Mouse (Mus musculus) kidney, postnatal 4 days (tissue): ENCODE data around the gene Ttll3.

Experiments
- DNase-seq, 2 experiments: peaks; one replicate each; pipeline ENCODE4 v3.0.0; 2021; ENCODE audit warnings: mixed read lengths in 2 of 2

Ttll3 gene

GRCm38 (mm10) chr6:113388960-113389359, at the start of gene Ttll3:
Gene Ttll3 (plus strand): TSS chr6:113389260.
- no peak for DNase-seq

DNA sequence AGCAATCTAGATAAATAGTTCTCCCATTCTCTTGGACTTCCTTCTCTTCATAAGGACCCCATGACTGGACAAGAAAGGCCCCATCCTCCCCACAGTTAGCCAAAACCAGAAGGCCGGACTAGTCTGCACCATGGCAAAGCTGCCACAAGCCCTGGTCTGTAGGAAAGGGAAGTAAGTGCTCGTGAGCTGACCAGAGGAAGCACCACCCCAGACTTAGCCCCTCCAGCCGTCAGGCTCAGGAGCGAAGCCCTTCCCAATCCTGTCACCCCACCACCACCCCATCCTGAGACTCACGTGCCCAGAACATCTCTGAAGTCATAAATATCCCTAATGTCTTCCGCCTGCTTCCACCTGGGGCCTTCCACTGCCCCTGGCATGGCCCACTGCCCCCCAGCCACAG, 47.5 kb upstream of the Ttll3 start:
- peak in 1 of 2 experiments; percentile 13 for DNase-seq

- DNase-seq: peak; percentile 16 to 35
Observed at GRCm38 (mm10) chr6:113342297-113342696, 46.8 kb upstream of the Ttll3 start.

GRCm38 (mm10) chr6:113343177-113344092, 45.6 kb upstream of the Ttll3 start, which contains the start of gene Camk1:
Gene Camk1 (minus strand): TSS chr6:113343984.
- DNase-seq: peak; percentile 82 to 89

DNA sequence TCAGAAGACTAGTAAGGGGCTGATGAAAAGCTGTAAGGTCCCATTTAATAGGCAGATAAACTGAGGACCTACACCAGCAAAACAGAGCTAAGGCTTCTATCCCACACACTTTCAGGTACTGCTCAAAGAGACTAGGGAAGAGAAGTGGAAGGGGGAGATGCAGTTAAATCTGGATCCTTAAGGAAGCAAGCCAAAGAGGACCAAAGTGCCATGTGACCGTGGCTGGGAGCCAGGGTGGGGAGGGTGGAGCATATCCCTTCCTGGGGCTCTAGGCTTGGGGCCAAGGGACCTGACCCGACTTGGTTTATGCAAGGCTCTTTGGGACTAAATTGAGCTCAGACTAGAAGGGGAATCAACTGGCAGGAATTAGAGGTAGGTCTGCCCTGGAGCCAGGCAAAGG, 44.7 kb upstream of the Ttll3 start:
- peak; percentile 78 to 84 for DNase-seq

- no peak for DNase-seq
Observed at GRCm38 (mm10) chr6:113346897-113347296, 42.2 kb upstream of the Ttll3 start.

DNA sequence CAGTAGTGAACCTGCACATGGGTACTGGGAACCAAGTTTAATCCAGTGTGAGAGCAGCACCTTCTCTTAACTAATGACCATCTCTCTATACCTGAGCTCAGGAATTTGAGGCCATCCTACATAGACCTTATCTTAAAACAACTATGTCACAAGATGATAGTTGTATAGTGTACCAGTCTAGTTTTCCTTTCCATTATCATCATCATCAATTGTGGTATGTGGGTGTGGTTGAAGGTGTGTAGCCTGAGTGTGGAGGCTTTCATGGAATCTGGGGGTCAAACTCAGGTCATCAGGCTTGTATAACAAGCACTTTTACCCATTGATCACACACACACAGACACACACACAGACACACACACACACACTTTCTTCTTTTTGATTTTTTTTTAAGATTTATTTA, 38.5 kb upstream of the Ttll3 start:
- no peak for DNase-seq

GRCm38 (mm10) chr6:113351161-113351560, 37.9 kb upstream of the Ttll3 start:
- DNase-seq: no peak

DNA sequence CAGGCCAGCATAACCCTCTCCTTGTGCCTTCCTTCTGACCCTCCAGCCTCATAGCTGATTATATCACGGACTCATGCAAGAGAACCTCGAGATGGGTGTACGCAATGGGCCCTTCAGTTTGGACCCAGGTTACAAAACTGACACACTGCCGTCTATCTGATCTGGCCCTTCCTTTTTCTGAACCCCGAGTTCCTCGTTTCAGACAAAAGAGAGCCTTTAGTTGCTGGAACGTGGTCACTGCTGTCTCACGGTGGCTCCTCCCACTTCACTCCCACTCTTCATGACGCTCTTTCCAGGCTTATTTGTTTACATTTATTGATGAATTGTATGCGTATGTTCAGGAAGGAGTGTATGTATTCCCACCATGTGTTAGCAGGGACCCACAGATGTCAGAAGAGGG, 37.4 kb upstream of the Ttll3 start:
- no peak for DNase-seq

DNA sequence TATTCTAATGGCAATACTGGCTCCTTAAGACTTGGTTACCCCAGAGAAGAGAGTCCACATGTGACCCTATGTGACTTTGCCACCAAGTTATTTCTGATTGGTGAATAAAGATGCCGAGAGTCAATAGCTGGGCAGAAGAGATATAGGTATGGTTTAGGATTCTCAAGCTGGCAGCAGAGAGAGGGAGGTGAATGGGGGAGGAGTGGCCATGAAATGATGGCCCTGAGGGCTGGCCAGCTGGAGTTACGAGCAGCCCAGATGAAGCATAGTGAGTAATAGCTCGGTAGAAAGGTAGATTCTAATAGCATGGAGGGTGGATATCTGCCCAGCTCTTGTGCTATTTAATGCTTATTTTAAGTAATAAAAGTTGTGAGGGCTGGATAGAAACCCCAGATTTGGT, 36.2 kb upstream of the Ttll3 start:
- no peak for DNase-seq

- DNase-seq: no peak
Observed at GRCm38 (mm10) chr6:113353696-113354095, 35.4 kb upstream of the Ttll3 start.

GRCm38 (mm10) chr6:113361476-113361875, 27.6 kb upstream of the Ttll3 start:
- DNase-seq: no peak

GRCm38 (mm10) chr6:113362241-113362640, 26.8 kb upstream of the Ttll3 start:
- DNase-seq: no peak

GRCm38 (mm10) chr6:113364518-113365135, 24.4 kb upstream of the Ttll3 start:
- DNase-seq: no peak

GRCm38 (mm10) chr6:113366639-113367038, 22.4 kb upstream of the Ttll3 start:
- no peak for DNase-seq

- no peak for DNase-seq
Observed at GRCm38 (mm10) chr6:113367574-113367973, 21.5 kb upstream of the Ttll3 start.

DNA sequence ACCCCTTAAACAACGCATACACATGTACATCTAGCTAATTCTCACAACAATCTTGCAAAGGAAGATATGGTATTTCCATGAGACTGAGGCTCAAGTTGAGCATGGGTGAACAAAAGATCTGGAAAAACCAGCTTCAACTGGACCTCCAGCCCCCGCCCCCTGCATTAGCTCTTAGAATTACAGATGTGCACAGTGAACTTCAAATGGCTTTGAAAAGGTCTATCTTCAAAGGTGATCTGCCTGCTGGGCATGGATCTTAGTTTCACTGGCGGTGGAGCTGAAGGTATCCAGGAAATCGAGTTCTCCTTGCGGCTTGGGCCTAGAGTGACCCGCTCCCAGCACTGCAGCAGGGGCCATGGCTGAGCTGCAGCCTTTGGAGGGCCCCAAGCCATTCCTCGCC, 20.9 kb upstream of the Ttll3 start:
- no peak for DNase-seq

GRCm38 (mm10) chr6:113368577-113368976, 20.5 kb upstream of the Ttll3 start:
- DNase-seq: no peak

DNA sequence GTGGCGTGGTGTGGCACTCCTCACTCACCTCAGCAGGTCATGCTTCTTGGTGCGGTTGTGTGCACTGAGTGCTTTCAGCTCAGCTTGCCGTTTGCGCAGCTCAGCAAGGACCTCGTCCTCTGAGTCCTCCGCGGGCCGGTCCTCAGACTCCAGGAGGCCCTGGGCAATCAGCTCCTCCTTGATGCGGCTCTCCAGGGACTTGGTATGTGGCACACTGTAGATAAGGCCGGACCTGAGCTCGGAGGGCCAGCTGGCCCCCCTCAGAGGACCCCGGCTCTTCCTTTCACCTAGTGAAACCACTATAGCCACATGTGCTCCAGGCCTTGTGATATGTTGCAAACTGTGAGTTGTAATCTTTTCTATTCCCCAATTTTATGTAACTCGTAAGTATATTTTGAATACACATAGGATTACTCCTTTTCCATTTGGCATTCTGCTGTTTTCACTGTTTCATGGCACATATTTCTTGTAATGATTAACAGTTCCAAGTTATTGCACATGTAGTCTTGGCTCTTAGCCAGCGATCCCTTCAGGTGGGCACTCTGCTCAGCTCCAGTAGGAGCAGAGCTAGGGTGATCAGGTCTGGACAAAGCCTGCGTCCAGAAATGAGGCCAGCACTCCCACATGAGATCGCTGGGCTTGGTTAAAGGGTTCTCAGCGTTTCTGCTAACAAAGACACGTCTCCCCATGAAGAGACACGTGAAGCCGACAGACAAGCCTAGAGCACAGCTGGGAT, 18.7 kb upstream of the Ttll3 start:
- peak in 1 of 2 experiments; percentile 39 for DNase-seq

DNA sequence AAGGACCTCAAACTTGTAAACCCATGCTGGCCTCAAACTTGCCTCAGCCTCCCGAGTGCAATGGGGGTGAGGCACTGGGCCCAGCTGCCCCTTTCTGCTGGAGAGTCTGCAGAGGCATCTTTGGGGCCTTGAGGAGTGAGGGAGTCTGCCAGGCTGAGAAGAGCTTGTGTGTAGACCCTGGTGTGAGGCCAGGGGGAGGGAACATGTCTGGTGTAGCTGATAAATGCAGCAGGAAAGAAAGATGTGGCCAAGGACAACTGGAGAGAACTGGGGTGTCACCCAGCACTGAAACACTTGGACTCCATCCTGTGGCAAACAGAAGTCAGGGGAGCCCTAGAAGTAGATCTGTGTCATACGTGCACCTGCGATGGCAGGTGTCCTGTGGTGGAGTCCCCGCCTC, 15.6 kb upstream of the Ttll3 start:
- DNase-seq: no peak

GRCm38 (mm10) chr6:113377172-113377495, 11.9 kb upstream of the Ttll3 start:
- DNase-seq: no peak

DNA sequence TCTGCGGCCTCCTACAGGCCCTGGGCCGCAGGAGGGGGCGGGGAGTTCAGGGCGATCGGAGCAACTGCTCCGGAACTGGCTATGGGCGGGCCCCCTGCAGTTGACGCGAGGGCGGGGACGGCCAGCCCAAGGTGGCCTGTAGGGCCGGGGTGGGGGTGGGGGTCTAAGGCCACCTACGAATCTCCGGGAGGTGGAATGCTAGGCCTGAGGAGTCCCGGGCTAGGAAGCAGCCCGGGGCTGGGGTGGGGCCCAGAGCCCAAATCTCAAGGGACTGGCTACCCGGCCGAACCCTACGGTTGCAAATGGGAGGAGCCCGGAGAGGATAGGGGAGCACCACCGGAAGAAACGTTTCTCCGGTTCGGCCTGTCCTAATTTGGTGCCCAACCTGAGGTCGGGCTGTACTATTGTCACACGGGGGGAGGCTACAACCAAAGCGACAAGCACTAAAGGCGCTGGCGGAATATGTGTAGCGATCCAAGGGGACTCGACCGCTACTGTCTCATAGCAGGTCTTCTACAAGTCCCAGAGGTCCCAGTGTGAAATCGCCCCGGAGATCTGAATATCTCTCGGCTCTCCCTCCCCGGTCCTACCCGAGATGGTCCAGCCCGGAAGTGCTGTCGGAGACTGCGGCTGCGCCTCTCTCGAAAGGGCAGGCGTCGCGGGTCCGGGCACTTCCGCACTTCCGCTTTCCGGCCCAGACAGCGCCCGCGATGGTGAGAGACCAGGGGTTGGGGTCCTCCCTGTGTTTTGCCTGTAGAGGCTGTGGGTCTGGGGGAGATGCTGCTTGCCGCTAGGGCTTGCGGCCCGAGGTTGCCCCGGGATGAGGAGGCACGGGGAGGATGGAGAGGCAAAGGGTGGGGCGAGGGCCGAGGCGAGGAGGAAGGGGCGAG, 11.3 kb upstream of the Ttll3 start, which contains the start of the genes Tada3 and Arpc4:
TSS of gene Tada3 (minus strand) at position 388 of the 890 bp plus-strand sequence.
TSS of gene Arpc4 (plus strand) at position 620 of the 890 bp plus-strand sequence.
- peak; percentile 93 to 96 for DNase-seq
